Mouse (Mus musculus) testis, postnatal 14 days (tissue): Measurements from ENCODE around the gene Efcab11.

Source experiments
- DNase-seq: peaks from one replicate; pipeline ENCODE4 v3.0.0; 2021; ENCODE audit warnings: low spot score

The Efcab11 gene

GRCm38 (mm10) chr12:99884269-99885261 is at the start of gene Efcab11, which contains the start of gene Tdp1:
Gene Efcab11, minus strand, starts transcription at chr12:99884439.
Gene Tdp1, plus strand, starts transcription at chr12:99884517.
- DNase-seq = peak; percentile 92

- no peak for DNase-seq
Observed at GRCm38 (mm10) chr12:99933630-99934029, 49.4 kb upstream of the Efcab11 start.

- no peak for DNase-seq
Observed at GRCm38 (mm10) chr12:99932245-99932644, 48.0 kb upstream of the Efcab11 start.

GRCm38 (mm10) chr12:99929160-99929559 is 44.9 kb upstream of the Efcab11 start:
- DNase-seq = no peak

- peak; percentile 24 for DNase-seq
Observed at GRCm38 (mm10) chr12:99928311-99928710, 44.1 kb upstream of the Efcab11 start.

GRCm38 (mm10) chr12:99923703-99924102 is 39.5 kb upstream of the Efcab11 start:
- no peak for DNase-seq

- no peak for DNase-seq
Observed at GRCm38 (mm10) chr12:99923131-99923606, 38.9 kb upstream of the Efcab11 start.

GRCm38 (mm10) chr12:99921045-99921444 is 36.8 kb upstream of the Efcab11 start:
- DNase-seq = no peak

GRCm38 (mm10) chr12:99919636-99920035 is 35.4 kb upstream of the Efcab11 start:
- no peak for DNase-seq

- DNase-seq = no peak
Observed at GRCm38 (mm10) chr12:99917800-99918427, 33.7 kb upstream of the Efcab11 start.

GRCm38 (mm10) chr12:99911466-99911865 is 27.2 kb upstream of the Efcab11 start:
- DNase-seq = no peak

- no peak for DNase-seq
Observed at GRCm38 (mm10) chr12:99904537-99904936, 20.3 kb upstream of the Efcab11 start.

- DNase-seq = no peak
Observed at GRCm38 (mm10) chr12:99902867-99903370, 18.7 kb upstream of the Efcab11 start.

GRCm38 (mm10) chr12:99901973-99902866 is 18.0 kb upstream of the Efcab11 start:
- no peak for DNase-seq

GRCm38 (mm10) chr12:99899991-99900390 is 15.8 kb upstream of the Efcab11 start:
- DNase-seq = no peak

GRCm38 (mm10) chr12:99898248-99898870 is 14.1 kb upstream of the Efcab11 start:
- DNase-seq = no peak

GRCm38 (mm10) chr12:99897846-99898245 is 13.6 kb upstream of the Efcab11 start:
- no peak for DNase-seq

- no peak for DNase-seq
Observed at GRCm38 (mm10) chr12:99885282-99885901, 1.2 kb upstream of the Efcab11 start.

GRCm38 (mm10) chr12:99883713-99884105 is 530 bp downstream of the Efcab11 start:
- peak; percentile 29 for DNase-seq

GRCm38 (mm10) chr12:99883000-99883712 is 1.1 kb downstream of the Efcab11 start:
- peak; percentile 93 for DNase-seq
